Mouse (Mus musculus) liver (tissue): Measurements from ENCODE around the gene Hhex.

ENCODE experiments used
- DNase-seq: peaks from one replicate; pipeline ENCODE4 v3.0.0-alpha.2; 2020; ENCODE audit warnings: mixed read lengths

Hhex gene

GRCm38 (mm10) chr19:37434263-37434951, at the start of gene Hhex:
Hhex (plus strand) TSS chr19:37434810.
- DNase-seq: peak; percentile 81

- DNase-seq: no peak
These were observed 48.5 kb upstream of the Hhex start for GRCm38 (mm10) chr19:37386126-37386525.

- no peak for DNase-seq
These were observed 42.7 kb upstream of the Hhex start for GRCm38 (mm10) chr19:37391869-37392268.

GRCm38 (mm10) chr19:37396279-37396678, 38.3 kb upstream of the Hhex start:
- no peak for DNase-seq

- no peak for DNase-seq
These were observed 33.7 kb upstream of the Hhex start for GRCm38 (mm10) chr19:37400936-37401335.

GRCm38 (mm10) chr19:37418294-37418693, 16.3 kb upstream of the Hhex start:
- DNase-seq: no peak

GRCm38 (mm10) chr19:37419613-37420012, 15.0 kb upstream of the Hhex start:
- DNase-seq: peak; percentile 56

GRCm38 (mm10) chr19:37428589-37428988, 6.0 kb upstream of the Hhex start:
- DNase-seq: no peak

GRCm38 (mm10) chr19:37431139-37431756, 3.4 kb upstream of the Hhex start:
- DNase-seq: no peak

- no peak for DNase-seq
These were observed 1.6 kb upstream of the Hhex start for GRCm38 (mm10) chr19:37432868-37433570.

- peak; percentile 18 for DNase-seq
These were observed 731 bp upstream of the Hhex start for GRCm38 (mm10) chr19:37433895-37434262.

- peak; percentile 61 for DNase-seq
These were observed 637 bp downstream of the Hhex start for GRCm38 (mm10) chr19:37435041-37435852.

GRCm38 (mm10) chr19:37435853-37436174, 1.2 kb downstream of the Hhex start:
- DNase-seq: peak; percentile 59

- peak; percentile 41 for DNase-seq
These were observed 2.1 kb downstream of the Hhex start for GRCm38 (mm10) chr19:37436514-37437288.

- no peak for DNase-seq
These were observed 2.6 kb downstream of the Hhex start for GRCm38 (mm10) chr19:37437289-37437606.

- DNase-seq: no peak
These were observed 5.6 kb downstream of the Hhex start for GRCm38 (mm10) chr19:37440181-37440580.

GRCm38 (mm10) chr19:37440708-37441475, 6.3 kb downstream of the Hhex start:
- DNase-seq: peak; percentile 54

GRCm38 (mm10) chr19:37442524-37443286, 8.1 kb downstream of the Hhex start:
- no peak for DNase-seq

GRCm38 (mm10) chr19:37443631-37444140, 9.1 kb downstream of the Hhex start:
- peak; percentile 9 for DNase-seq

GRCm38 (mm10) chr19:37448212-37448611, 13.6 kb downstream of the Hhex start:
- DNase-seq: no peak

- no peak for DNase-seq
These were observed 14.6 kb downstream of the Hhex start for GRCm38 (mm10) chr19:37449246-37449645.
